Mouse (Mus musculus) adrenal gland, adult 10 weeks (tissue): ENCODE data around the gene Gm3327. TPM values are rescaled to one million over a fixed set of nuclear protein-coding genes. Genes with fewer than 3 reads are reported as not detected.

Experiments used
- polyA plus RNA-seq: library from polyadenylated mRNA; stranded (reverse); fragments of 350-450 nt; fragmentation: Illumina TruSeq; extraction: RNeasy Lipid Tissue Mini Kit (QIAGEN cat#74804); gene quantifications from one replicate; pipeline ENCODE4 v1.2.3, GENCODE M21; 2014; ENCODE audit warnings: low read depth, low replicate concordance

Gm3327 gene
- not detected for polyA plus RNA-seq

DNA sequence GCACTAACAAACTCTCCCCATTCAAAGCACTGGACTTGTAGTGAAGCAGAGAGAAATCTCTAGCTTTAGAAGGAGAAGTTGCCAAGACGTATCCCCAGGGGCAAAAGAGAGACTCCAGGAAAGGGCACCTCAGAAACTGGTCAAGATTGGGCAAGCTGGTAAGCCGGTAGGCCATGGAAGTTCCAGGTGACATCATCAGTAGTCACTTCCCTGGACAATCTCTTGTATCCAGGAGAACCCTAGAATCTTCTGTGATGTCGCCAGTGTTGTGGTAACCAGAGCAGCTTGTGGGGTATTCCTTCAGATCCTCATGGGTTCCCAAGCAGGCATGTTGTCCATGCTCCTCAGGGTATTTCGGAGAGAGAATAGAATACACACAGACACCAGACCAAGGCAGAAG is at the start of gene Gm3327:
Gene Gm3327, plus strand, starts transcription at position 301 of the 400 bp plus-strand sequence.

DNA sequence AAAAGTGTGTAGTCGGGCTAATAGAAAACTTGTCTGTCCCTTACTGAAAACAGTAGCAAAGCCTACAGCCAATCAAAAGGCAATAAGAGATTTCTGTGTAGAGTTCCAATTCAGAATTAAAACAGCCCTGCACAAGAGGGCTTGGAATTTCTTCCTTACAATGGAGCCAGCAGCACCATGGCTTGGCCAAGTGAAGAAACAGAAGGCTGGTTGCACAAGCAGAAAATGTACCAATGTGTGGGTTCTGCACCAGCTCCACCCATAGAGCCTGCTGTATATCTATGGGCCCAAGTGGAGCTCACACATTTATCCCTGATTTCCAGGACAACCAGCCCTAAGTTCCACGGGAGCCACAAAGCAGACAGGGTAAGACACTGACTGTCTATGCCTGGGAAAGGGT is 21.3 kb upstream of the Gm3327 start, which contains the start of gene Ear2:
Gene Ear2, plus strand, starts transcription at position 301 of the 400 bp plus-strand sequence.

Other genes with a start within 250 kb of the Gm3327 start
- gene Ear1, start 248.3 kb upstream of the Gm3327 start, polyA plus RNA-seq: not detected
- gene Ear10, start 200.3 kb upstream of the Gm3327 start, polyA plus RNA-seq: not detected
- 1.7 TPM for gene Gm8113, start 198.5 kb upstream of the Gm3327 start, polyA plus RNA-seq
- gene Ang5, start 166.8 kb upstream of the Gm3327 start, polyA plus RNA-seq: not detected
- gene Ang6, start 121.6 kb upstream of the Gm3327 start, polyA plus RNA-seq: not detected
- 6.2 TPM for gene Ear2, start 21.2 kb upstream of the Gm3327 start, polyA plus RNA-seq
- gene Gm8212, start 73.8 kb downstream of the Gm3327 start, polyA plus RNA-seq: not detected
- gene 4930503E14Rik, start 89.4 kb downstream of the Gm3327 start, polyA plus RNA-seq: not detected
- not detected for gene Gm8220, start 161.7 kb downstream of the Gm3327 start, polyA plus RNA-seq
- not detected for gene Gm5930, start 214.7 kb downstream of the Gm3327 start, polyA plus RNA-seq
- gene Gm8229, start 241.5 kb downstream of the Gm3327 start, polyA plus RNA-seq: not detected